Mouse (Mus musculus): ENCODE measurements at regions not wholly inside any gene's neighbourhood (a gene's known extent, or its start where the extent isn't known, plus 50 kb on each side); places are given as distances from the start of the nearest gene placed in this dataset.
"Not testable (repeated sequence)": the region's sequence is repeated elsewhere in the genome, so short reads cannot be mapped to it uniquely, and the experiment has no call there.

DNA sequence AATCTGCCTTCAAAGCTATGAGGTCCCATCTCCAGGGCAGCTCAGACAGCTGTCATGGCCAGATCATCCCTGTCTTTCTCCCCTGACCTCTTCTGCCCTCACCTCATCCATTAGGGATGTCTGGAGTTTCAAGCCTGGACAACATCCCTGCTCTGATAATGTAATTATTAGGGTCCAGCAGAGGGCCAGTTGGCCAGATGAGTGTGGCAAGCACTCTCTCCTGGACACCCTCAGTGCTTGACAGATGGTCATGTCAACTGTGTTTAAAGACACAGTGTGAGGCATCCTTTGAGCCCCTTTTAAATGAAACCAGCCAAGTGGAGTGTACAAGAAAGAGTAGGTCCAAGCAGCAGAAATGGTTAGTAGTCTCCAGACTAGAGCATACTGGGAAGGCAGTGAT is 95.9 kb upstream of the Ttc29 start:
- Histone ChIP-seq H3K4me3 (replicated peaks) (no peak overlapping the region), H3K9me3 (no peaks in the 10 kb centered on the region), H3K36me3 (replicated peaks; ENCODE audit: low read length) (no peaks in the 10 kb centered on the region), H3K27me3 (replicated peaks) (no peaks in the 10 kb centered on the region), H3K4me1 (peaks cover 8% of the 10 kb centered on the region; the same call in 1 of the 2 replicates)
- no peak for TF ChIP-seq GATA1 (IDR thresholded peaks at IDR 0.05; ENCODE audit: borderline replicate concordance, low read length)

DNA sequence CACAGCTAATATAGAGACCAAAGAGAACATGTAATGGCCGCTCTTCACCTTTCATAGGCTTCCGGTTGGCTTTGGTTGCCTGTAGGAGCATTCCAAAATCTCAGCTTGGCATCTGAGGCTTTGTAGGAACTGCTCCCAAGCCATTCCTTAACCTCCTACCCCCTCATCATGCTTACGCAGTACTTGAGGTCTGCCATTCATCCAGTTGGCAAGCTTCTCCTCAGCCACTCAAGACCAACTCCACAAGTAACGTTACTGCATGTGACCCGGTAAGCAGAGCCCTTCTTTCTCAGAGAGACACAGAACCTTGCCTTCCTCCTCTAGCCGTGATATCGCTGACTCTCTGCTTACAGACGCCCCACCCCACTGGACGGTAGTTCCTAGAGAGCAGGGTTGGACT is 94.6 kb upstream of the Ttc29 start:
- no peak overlapping the region for H3K4me3 ChIP-seq (replicated peaks)
- TF ChIP-seq GATA1 (IDR thresholded peaks at IDR 0.05; ENCODE audit: borderline replicate concordance, low read length) (no peak), FLI1 (IDR thresholded peaks at IDR 0.05; ENCODE audit: low read length) (no peak)
- no peaks in the 10 kb centered on the region for H3K9me3 ChIP-seq

GRCm38 (mm10) chr8:78119682-78120081 is 93.4 kb upstream of the Ttc29 start:
- no peaks in the 10 kb centered on the region for H3K9me3 ChIP-seq
- no peak overlapping the region for H3K4me3 ChIP-seq (replicated peaks)
- peaks cover 2% of the 10 kb centered on the region for H3K27me3 ChIP-seq (replicated peaks)
- no peaks in the 10 kb centered on the region for H3K36me3 ChIP-seq (replicated peaks; ENCODE audit: low read length)
- TF ChIP-seq GATA1 (IDR thresholded peaks at IDR 0.05; ENCODE audit: borderline replicate concordance, low read length) (no peak), FLI1 (IDR thresholded peaks at IDR 0.05; ENCODE audit: low read length) (no peak)
- H3K4me1 ChIP-seq: no peaks in the 10 kb centered on the region

More for the DNA sequence above, 94.6 kb upstream of the Ttc29 start:
- Histone ChIP-seq H3K27me3 (replicated peaks) (peaks cover 2% of the 10 kb centered on the region), H3K4me1 (0 out of 2 replicates have a peak, but pooled peaks cover under 1% of the 10 kb centered on the region), H3K36me3 (replicated peaks; ENCODE audit: low read length) (no peaks in the 10 kb centered on the region)

- TF ChIP-seq FLI1 (IDR thresholded peaks at IDR 0.05; ENCODE audit: low read length) (no peak), GATA1 (IDR thresholded peaks at IDR 0.05; ENCODE audit: borderline replicate concordance, low read length) (no peak)
- Histone ChIP-seq H3K4me3 (replicated peaks) (no peak overlapping the region), H3K36me3 (replicated peaks; ENCODE audit: low read length) (no peaks in the 10 kb centered on the region), H3K27me3 (replicated peaks) (peaks cover 2% of the 10 kb centered on the region), H3K9me3 (no peaks in the 10 kb centered on the region), H3K4me1 (no peaks in the 10 kb centered on the region)
These were observed 88.8 kb upstream of the Ttc29 start for GRCm38 (mm10) chr8:78124248-78124647.

GRCm38 (mm10) chr8:78127852-78128251 is 85.2 kb upstream of the Ttc29 start:
- Histone ChIP-seq H3K4me1 (no peaks in the 10 kb centered on the region), H3K27me3 (replicated peaks) (no peaks in the 10 kb centered on the region), H3K9me3 (no peaks in the 10 kb centered on the region), H3K36me3 (replicated peaks; ENCODE audit: low read length) (no peaks in the 10 kb centered on the region), H3K4me3 (replicated peaks) (no peak overlapping the region)
- no peak for TF ChIP-seq FLI1 (IDR thresholded peaks at IDR 0.05; ENCODE audit: low read length)
- TF ChIP-seq GATA1 (IDR thresholded peaks at IDR 0.05; ENCODE audit: borderline replicate concordance, low read length): no peak

DNA sequence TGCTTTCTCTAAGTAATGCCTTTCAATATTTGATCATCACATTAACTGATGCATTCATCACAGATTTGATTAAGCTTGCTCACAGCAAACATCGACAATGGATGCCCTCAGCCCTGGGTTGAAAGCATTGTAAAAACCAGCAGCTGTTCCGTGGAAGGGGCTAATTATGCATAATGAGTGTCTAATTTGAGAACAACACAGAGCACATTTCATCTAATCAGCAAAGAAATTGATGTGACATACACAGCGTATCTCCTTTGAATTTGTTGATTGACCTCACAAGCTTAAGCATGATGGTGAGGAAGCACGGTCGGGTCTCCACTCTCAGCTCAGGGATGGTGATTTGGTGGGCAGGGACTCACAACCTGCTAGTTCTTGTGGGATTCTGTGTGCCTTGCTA is 84.0 kb upstream of the Ttc29 start:
- TF ChIP-seq FLI1 (IDR thresholded peaks at IDR 0.05; ENCODE audit: low read length) (no peak), GATA1 (IDR thresholded peaks at IDR 0.05; ENCODE audit: borderline replicate concordance, low read length) (no peak)

DNA sequence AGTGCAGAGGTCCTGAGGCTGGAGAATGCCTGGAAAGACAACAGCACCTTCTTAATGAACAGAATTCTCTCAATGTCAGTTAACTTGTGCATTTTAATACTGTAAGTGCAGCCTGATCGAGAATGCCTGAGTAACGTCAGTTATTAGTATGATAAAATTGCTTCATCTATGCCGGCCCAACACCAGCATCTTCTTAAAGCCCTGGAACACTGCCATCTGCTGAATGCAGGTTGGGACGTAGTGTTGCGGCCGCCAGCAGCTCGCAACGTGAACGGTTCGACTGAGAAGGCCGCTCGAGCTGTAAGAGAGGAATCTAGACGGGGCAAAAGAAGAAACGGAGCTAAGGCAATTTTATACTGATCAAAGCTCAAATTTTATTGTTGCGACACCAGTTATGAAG is 73.6 kb upstream of the Ttc29 start:
- not testable (repeated sequence) for H3K4me1 ChIP-seq; H3K4me3 ChIP-seq (replicated peaks); H3K36me3 ChIP-seq (replicated peaks; ENCODE audit: low read length); H3K27me3 ChIP-seq (replicated peaks); H3K9me3 ChIP-seq

More for the DNA sequence above, 84.0 kb upstream of the Ttc29 start:
- Histone ChIP-seq H3K36me3 (replicated peaks; ENCODE audit: low read length) (no peaks in the 10 kb centered on the region), H3K4me1 (no peaks in the 10 kb centered on the region), H3K4me3 (replicated peaks) (no peak overlapping the region), H3K27me3 (replicated peaks) (no peaks in the 10 kb centered on the region), H3K9me3 (no peaks in the 10 kb centered on the region)

DNA sequence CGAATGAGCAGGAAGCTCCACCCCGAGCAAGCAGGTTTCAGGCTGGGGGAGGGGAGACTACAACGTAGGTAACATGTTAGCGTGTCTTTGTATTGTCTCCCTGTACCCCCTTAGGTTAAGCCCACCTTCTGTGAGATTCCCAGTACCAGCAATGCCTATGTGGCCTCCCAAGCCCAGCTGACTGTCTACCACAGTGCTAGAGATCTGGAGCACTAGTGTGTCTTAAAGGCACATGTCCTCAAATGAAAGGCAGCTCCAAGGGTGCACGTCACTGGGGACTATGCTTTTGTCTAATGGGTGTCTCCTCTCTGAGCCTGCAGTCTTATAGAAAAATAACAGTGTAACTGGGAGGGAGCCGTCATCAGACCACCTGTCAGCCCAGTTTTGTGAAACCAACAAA is 65.9 kb upstream of the Ttc29 start:
- no peaks in the 10 kb centered on the region for H3K36me3 ChIP-seq (replicated peaks; ENCODE audit: low read length)
- no peaks in the 10 kb centered on the region for H3K4me1 ChIP-seq
- peaks cover 5% of the 10 kb centered on the region for H3K27me3 ChIP-seq (replicated peaks)
- peaks cover 3% of the 10 kb centered on the region; the same call in 1 of the 2 replicates for H3K9me3 ChIP-seq
- TF ChIP-seq GATA1 (IDR thresholded peaks at IDR 0.05; ENCODE audit: borderline replicate concordance, low read length) (no peak), FLI1 (IDR thresholded peaks at IDR 0.05; ENCODE audit: low read length) (no peak)
- no peak overlapping the region for H3K4me3 ChIP-seq (replicated peaks)

DNA sequence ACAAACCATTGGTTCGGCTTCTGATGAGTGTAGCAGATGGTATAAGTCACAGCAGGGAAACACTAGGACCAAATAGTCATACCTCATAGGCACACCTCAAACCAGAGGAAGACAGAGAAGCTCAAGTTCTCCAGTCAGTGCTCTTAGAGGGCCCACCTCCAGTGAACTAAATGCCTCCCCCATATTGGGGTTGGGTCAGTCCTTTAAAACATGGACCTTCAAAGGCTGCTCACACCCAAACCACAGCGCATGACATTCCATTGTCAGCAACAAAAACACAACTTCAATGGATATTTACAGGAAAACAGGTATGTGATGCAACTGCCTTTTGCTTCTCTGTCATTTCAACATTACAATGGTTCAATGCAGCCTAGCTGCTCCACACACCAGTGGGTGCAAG is 65.1 kb upstream of the Ttc29 start:
- TF ChIP-seq FLI1 (IDR thresholded peaks at IDR 0.05; ENCODE audit: low read length) (no peak), GATA1 (IDR thresholded peaks at IDR 0.05; ENCODE audit: borderline replicate concordance, low read length) (no peak)
- Histone ChIP-seq H3K36me3 (replicated peaks; ENCODE audit: low read length) (no peaks in the 10 kb centered on the region), H3K9me3 (peaks cover 3% of the 10 kb centered on the region; the same call in 1 of the 2 replicates), H3K4me1 (no peaks in the 10 kb centered on the region), H3K4me3 (replicated peaks) (no peak overlapping the region), H3K27me3 (replicated peaks) (peaks cover 5% of the 10 kb centered on the region)

- Histone ChIP-seq H3K4me1 (no peaks in the 10 kb centered on the region), H3K9me3 (no peaks in the 10 kb centered on the region), H3K36me3 (replicated peaks; ENCODE audit: low read length) (no peaks in the 10 kb centered on the region), H3K4me3 (replicated peaks) (no peak overlapping the region), H3K27me3 (replicated peaks) (no peaks in the 10 kb centered on the region)
- TF ChIP-seq FLI1 (IDR thresholded peaks at IDR 0.05; ENCODE audit: low read length) (no peak), GATA1 (IDR thresholded peaks at IDR 0.05; ENCODE audit: borderline replicate concordance, low read length) (no peak)
These were observed 58.2 kb upstream of the Ttc29 start for GRCm38 (mm10) chr8:78154873-78155272.

- Histone ChIP-seq H3K4me1 (no peaks in the 10 kb centered on the region), H3K27me3 (replicated peaks) (no peaks in the 10 kb centered on the region), H3K36me3 (replicated peaks; ENCODE audit: low read length) (no peaks in the 10 kb centered on the region), H3K9me3 (0 out of 2 replicates have a peak, but pooled peaks cover 1% of the 10 kb centered on the region), H3K4me3 (replicated peaks) (no peak overlapping the region)
- TF ChIP-seq GATA1 (IDR thresholded peaks at IDR 0.05; ENCODE audit: borderline replicate concordance, low read length) (no peak), FLI1 (IDR thresholded peaks at IDR 0.05; ENCODE audit: low read length) (no peak)
These were observed 51.1 kb upstream of the Ttc29 start for GRCm38 (mm10) chr8:78162046-78162445.

All from megakaryocyte, embryonic 14.5 days (primary cell).